Mouse (Mus musculus): ENCODE data around the gene 7530416G11Rik. TPM values are rescaled to one million over a fixed set of nuclear protein-coding genes. Genes with fewer than 3 reads are reported as not detected.

7530416G11Rik gene
- total RNA-seq, 2 experiments from 2014 or later = not detected

DNA sequence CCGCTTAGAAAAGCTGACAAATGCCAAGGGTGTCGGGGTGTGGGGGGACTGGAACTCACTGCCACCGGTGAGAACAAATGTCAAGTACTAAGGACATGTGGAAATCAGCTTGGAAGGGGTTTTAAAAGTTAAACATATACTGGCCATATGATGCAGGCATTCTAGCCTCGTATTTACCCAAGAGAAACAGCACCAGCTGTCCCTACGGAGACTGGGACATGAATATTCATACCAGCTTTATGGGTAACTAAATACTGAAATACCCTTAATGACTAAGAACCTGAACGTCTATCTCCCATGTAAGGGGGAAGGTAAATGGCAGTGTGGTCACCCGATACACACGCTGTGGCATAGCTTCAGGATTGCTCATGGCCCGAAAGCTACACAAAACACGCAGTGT, 14.1 kb downstream of the 7530416G11Rik start:
- no peak for ATAC-seq (replicated peaks; ENCODE audit: low FRiP score, poor library complexity, severe bottlenecking)

DNA sequence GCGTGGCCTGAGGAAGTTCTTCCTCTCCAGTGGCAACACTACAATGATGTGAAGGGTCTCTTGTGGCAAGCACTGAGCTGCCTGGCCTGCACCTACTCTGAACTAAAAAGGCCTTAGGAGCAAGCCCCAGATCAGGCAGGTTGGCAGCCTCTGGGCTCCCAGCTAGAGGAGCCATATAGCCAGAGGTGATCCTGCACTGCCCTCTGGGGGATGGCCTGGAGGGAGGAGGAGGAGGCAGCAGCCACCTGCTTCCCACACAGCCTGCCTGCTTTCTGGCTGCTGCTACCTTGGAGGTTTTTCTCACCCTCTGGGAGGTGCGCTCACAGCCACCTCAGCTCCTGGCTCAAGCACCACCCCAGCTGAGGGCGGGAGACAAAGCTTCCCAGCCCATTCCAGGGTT, 22.4 kb downstream of the 7530416G11Rik start:
- no peak for ATAC-seq (replicated peaks; ENCODE audit: low FRiP score, poor library complexity, severe bottlenecking)

DNA sequence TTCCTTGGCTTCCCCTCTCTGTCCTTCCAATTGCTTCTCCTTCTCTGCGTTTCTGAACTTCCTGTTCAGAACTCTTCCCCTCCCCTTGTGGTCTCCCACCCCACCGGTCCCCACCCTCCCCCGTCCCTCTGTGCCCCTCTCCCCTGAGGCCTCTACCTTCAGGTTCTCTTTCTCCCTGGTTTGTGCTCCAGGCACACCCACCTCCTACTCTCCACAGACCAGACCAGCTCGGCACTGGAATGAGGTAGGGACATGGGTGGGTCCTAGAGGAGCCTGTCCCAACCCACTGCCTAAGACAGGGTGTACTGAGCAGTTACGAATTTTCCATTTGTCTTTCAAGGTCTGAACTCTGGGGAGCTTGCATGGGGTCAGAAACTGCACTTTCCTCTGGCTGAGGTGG, 23.1 kb downstream of the 7530416G11Rik start:
- ATAC-seq (replicated peaks; ENCODE audit: low FRiP score, poor library complexity, severe bottlenecking) = no peak

DNA sequence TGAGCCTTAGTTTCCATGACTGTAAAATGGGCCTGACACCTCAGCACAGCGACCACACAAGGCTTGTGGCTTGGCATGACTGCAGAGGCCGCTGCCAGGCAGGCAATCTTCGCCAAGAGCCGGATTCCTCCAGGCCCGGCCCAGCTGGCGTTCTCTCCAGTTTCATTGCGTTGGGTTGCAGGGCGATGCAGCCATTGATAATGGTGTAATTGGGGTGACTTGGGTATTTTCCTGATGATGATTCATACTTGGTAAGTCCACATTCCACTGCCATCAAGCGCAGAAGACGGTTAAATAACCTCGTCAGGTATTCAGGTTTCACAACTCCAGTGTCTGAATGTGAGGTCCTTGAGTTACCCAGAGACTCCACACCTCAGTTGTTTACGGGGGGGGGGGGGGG, 23.7 kb downstream of the 7530416G11Rik start:
- no peak for ATAC-seq (replicated peaks; ENCODE audit: low FRiP score, poor library complexity, severe bottlenecking)

DNA sequence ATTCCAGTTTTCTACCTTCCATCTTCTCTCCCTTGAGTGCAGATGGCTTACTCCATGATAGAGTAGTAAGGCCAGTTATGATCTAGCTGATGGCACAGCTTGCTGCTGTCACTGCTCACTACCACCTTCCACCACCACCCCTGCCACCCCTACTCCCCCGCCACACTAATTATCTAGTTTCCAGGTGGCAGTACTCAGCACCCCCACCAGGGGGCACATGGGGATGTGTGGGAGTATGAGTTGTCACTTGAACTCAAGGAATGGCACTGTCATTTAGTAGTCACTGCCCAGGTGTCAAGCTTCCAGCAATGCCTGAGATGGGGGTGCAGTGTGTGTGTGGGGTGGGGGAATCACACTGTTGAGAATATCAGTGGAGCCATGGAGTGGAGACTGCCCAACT, 25.4 kb downstream of the 7530416G11Rik start:
- ATAC-seq (replicated peaks; ENCODE audit: low FRiP score, poor library complexity, severe bottlenecking) = no peak

DNA sequence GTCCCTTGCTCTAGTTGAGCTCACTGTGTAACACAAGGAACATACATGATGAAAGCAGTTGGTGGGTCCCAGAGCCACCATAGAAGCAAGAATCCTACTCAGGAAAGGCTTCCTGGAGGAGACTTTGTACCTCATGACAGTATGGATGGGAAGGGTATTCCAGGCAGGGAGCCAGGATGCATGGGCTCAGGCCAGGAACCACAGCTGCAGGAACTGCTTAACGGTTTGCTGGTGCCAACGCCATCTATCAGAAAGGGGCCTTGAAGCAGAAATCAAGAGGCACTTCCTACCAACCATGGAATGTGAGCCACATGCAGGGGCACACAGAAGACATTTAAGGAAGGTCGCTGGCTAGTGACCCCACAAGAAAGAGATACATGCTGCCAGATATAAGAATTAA, 28.3 kb downstream of the 7530416G11Rik start:
- no peak for ATAC-seq (replicated peaks; ENCODE audit: low FRiP score, poor library complexity, severe bottlenecking)

DNA sequence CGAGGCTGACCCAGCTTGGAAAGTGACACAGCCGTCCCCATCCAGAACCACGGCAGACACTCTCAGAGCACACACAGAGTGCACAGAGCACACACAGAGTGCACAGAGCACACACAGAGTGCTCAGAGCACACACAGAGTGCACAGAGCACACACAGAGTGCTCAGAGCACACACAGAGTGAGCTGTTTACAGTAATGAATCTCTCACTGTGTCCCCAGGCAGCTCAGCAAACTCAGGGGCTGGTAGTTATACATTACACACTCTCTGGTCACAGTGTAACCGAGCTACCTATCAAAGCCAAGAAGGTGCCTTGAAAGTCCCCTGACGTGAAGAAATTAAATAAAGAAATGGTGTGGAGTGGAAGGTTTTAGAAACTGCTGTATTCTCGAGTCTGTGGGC, 33.6 kb downstream of the 7530416G11Rik start:
- no peak for ATAC-seq (replicated peaks; ENCODE audit: low FRiP score, poor library complexity, severe bottlenecking)

DNA sequence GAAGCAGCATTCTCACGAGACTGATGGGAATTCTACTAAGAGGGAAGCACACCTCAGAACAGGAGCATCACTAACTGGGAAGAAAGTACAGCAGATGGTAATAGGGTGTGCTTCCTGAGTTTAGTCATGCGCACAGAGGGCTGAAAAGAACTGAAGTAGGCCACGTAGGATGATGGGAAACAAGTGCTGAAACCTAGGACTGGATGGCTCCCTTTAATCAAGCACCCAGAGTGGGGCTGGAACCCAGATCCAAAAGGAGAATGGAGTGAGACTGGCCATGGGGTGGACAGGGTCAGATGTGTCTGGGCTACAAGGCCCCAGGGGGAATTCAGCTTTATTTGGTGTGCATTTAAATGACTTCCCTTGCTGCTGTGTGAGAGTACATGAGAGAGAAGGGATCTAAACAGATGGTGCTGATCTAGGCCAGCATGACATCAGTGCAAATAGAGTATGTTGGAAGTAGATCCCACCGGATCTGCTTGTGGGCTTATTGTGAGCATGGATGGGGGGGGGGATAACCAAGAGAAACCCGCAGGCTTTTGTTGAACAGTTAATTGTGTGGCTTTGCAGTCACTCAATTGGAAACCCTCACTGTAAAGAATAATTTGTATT, 36.5 kb downstream of the 7530416G11Rik start:
- no peak for ATAC-seq (replicated peaks; ENCODE audit: low FRiP score, poor library complexity, severe bottlenecking)

DNA sequence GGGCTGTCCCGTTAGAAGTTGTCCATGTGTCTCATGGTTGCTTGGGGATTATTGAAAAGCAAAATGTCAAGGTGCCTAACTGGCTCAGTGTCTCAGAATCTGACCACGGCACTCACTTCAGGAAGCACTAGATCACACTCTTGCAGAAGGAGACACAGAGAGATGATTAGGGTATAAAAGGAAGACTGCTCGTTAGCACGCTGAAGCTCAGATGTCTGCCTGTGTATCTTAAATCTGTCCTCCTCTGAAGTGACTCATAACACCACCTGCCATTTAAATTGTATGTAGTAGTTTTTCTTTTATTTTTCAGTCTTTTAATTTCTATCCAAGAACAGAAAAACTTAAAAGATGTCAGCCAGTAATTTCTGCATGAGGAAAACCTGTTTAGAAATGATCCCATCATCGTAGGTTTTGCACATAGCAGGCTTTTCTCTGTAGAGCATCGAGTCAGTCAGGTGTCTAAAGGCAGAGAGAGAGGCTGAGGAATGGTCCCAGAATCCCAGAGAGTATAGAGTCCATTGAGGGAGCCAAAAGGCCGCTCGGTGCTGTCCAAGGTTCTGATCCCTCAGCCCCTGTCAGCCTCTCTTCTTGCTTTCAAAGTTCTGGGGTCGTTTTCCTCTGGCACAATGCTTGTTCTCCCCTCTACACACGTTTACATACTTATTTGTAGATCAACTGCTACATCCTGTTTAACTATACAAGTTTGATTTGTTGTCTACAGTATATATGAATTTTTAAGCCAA, 38.0 kb downstream of the 7530416G11Rik start:
- no peak for ATAC-seq (replicated peaks; ENCODE audit: low FRiP score, poor library complexity, severe bottlenecking)

DNA sequence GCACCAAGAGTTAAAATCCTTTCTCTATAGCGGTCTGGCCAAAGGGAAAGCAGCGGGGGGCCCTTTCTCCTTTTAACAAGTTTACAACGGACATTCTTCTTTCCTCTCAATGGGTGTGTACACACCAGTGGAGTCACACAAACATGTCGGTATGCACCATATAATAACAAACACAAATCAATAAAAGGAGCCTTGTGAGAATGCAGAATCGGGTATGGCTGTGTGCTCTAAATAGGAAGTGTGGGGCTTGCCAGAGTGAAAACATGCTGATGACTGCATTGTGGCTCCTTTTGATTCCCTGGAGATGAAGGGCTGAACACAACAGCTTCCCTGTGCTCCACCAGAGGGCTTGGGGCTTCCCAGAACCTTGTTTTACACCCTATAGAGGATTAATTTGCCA, 38.8 kb downstream of the 7530416G11Rik start:
- ATAC-seq (replicated peaks; ENCODE audit: low FRiP score, poor library complexity, severe bottlenecking) = no peak

DNA sequence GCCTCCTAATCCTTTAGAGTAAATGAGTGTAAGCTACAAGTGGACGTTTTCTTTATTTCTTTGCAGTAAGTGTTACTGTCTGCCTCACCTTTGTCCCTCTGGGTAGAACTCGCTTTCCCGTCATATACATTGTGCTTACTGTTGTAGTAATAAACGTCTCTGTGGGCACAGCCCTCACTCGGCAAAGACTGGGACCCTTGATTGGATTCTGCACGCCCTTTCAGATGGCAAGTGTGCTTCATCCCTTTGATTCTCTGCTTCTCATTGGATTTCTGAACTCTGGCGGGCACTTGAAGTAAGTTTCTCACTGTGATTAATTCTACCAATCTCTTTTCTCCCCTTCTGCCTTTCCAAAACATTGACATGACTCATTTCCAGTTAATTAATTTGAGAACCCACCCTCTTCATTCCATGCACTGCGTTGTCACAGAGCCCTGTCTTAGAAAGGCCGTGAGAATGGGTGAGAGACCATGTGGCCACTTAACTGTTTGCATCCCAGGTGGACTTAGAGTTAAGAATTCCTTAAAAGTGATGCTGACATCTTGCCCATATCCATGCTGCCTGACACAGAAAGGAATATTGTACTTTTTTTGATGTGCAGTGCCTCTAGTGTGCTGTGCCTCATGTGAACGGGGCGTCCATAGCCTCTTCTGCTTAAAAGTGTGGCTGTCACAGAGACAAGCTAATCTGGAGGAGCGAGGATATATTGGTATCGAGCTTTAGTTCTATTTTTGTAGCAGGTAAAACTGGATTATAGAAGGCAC, 39.8 kb downstream of the 7530416G11Rik start:
- ATAC-seq (replicated peaks; ENCODE audit: low FRiP score, poor library complexity, severe bottlenecking) = no peak

DNA sequence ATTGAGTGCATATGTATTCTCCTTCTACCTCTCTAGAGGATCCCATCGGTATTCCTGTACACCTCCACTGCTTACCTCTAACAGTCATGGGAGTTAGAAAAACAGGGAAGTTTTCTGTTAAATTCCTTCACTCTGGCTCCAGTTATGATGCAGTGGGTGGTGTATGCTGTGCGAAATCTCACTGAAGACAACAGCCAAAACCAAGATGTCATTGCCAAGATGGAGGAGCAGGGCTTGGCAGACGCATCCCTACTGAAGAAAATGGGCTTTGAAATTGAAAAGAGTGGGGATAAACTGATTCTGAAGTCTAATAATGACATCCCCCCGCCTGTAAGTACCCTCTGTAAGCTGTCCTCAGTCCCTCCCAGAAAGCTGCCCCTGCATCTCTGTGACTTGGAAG, 40.9 kb downstream of the 7530416G11Rik start:
- no peak for ATAC-seq (replicated peaks; ENCODE audit: low FRiP score, poor library complexity, severe bottlenecking)

DNA sequence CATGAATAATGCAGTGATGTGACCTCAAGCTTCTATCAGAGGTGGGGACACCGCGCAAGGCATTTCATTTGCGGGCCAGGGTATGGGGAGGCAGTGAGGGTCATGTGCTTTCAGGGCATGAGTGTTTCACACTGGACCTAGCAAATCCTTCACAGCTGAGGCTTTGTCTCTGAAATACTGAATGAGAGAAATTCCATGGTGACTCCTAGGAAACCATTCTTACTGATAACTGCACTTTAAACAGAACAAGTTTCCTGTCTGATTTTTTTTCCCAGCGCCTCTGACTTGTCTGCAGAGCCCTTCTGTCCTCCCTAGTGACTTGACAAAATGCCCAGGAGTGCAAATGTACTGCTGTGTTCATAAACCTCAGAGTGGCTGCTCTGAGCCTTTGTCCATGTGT, 41.5 kb downstream of the 7530416G11Rik start:
- no peak for ATAC-seq (replicated peaks; ENCODE audit: low FRiP score, poor library complexity, severe bottlenecking)

DNA sequence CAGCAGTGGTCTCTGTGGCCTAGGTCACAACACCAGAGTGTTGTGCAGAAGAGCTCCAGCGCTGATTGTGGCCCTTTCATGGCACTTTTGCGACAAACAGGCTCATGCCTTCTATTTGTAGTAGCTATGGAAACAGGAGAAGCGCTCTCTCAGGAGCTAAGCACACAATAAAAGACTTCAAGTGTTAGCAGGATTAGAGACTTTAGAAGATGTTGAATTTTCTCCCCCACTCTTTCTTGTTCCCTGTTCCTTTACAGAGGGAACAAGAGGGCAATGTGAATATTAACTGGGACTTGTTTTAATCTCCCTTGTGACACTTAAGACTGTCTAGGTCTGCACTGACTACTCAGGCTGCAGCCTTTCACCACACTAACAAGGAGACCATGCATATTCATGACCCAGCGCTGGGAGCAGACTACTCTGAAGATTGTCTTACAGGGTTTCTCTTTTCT, 44.4 kb downstream of the 7530416G11Rik start:
- no peak for ATAC-seq (replicated peaks; ENCODE audit: low FRiP score, poor library complexity, severe bottlenecking)

DNA sequence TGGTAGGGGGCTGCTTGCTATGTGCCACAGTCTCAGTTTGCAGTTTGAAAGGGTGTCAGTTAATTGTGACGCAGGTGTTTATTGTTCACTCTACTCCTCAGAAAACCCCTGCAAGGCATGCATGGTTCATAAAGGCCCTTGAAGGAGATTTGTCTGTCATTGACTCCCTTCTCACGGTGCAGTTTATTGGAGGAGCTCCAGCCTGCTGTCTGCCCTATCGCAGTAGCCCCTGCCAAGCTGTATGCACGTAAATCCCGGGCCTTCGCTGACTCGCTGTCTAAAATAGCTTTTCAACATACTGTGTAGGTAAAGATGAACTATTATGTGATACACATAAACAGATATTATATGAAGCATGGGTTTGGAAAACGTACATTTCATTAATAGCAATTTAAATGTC, 45.2 kb downstream of the 7530416G11Rik start:
- no peak for ATAC-seq (replicated peaks; ENCODE audit: low FRiP score, poor library complexity, severe bottlenecking)

DNA sequence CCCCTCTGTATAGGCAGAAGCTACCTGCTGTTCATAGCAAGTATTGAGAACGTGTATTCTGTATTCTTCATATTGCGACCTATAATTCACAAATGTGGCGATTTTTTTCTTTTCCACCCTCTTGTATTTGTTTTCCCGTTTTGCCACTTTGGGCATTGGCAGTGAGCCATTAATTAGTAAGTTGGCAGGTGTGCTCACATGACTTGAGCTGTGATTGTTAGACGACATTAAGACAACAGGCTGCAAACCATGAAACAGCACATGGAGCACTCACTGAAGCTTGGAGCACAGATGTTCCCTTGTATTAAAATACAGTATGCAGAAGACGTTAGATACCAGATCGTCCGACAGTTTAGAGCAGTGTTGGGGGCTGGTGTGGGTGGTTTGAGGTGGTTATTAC, 46.1 kb downstream of the 7530416G11Rik start:
- no peak for ATAC-seq (replicated peaks; ENCODE audit: low FRiP score, poor library complexity, severe bottlenecking)

DNA sequence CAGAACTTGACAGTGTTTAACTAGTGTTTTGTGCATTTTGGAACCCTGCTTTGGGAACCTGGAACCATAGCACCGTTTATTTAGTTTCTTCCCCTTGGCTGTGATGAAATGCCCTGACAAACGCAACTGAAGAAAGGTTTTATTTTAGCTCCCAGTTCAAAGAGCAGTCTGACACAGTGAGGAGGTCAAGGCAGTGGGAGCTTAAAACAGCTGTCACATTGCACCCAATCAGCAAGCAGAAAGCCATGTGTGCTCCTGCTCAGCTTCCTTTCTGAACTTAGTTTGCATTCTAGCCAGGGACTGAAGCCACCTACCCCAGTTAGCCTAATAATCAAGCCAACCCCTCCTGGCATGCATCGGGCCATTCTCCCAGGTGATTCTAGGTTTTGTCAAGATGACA, 56.4 kb downstream of the 7530416G11Rik start:
- no peak for ATAC-seq (replicated peaks; ENCODE audit: low FRiP score, poor library complexity, severe bottlenecking)
